Mouse (Mus musculus) MEL (cell line): ENCODE results near the gene Man2a1.

Experiments used
- MXI1 ChIP-seq: IDR thresholded peaks from 2 replicates; pipeline ENCODE4 v1.6.1; 2011; ENCODE audit warnings: mild to moderate bottlenecking, low read depth, low read length, improper control_type of control experiment
- POLR2A ChIP-seq, 2 experiments: IDR thresholded peaks; 2 replicates each; pipeline ENCODE4 v1.6.1; 2011 to 2012; ENCODE audit warnings: low read length in 2 of 2, mild to moderate bottlenecking in 2 of 2, control low read depth in 1 of 2, improper control_type of control experiment in 1 of 2, low read depth in 1 of 2, moderate library complexity in 1 of 2; ENCODE audit not compliant: control insufficient read depth in 1 of 2, insufficient read depth in 1 of 2, poor library complexity in 1 of 2
- SMC3 ChIP-seq: IDR thresholded peaks from 2 replicates; pipeline ENCODE4 v1.6.1; 2011; ENCODE audit warnings: low read depth, low read length, improper control_type of control experiment

DNA sequence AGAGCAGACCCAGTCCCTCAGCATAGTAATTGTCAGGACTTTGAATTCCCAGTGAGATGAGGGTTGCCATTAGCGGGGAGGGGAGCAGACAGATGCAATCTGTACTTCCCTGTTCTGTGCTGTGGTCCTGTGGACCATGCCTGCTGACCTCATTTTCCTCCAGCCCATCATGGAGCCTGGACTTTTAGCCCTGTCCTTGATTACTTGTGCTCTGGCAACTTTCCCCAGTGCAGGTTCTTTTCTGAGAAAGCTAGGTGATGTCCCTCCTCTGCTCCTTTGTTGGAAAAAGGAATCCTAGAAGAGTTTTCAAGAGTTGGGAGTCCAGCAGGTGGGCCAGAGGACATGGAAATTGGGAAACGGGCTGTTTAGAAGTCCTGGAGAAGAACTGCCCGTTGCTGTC lies 40.8 kb downstream of the Man2a1 start:
- no peak for TF ChIP-seq SMC3
- TF ChIP-seq POLR2A (IDR thresholded peaks at IDR 0.05; ENCODE audit: control insufficient read depth in 1 of 2, insufficient read depth in 1 of 2, low read depth in 1 of 2, low read length in 2 of 2, poor library complexity in 1 of 2): no peak
- no peak for TF ChIP-seq MXI1
